Mouse (Mus musculus) liver, postnatal 0 days (tissue): ENCODE data around the gene F2r. TPM values are rescaled to one million over a fixed set of nuclear protein-coding genes. Genes with fewer than 3 reads are reported as not detected.

Experiments used
- ATAC-seq: fragments of 200-750 bp; cut with Nextera tagmentation; 2 replicates; pipeline ENCODE4 v1.8.0; 2017; ENCODE audit warnings: mild to moderate bottlenecking, moderate library complexity
- DNase-seq: peaks from one replicate; pipeline ENCODE4 v3.0.0-alpha.2; 2016
- H3K27ac ChIP-seq: fragments of 300-500 bp; sonication (generic); 2 replicates; pipeline ENCODE4 v1.5.1; 2014; ENCODE audit warnings: antibody characterized with exemption, moderate library complexity, mild to moderate bottlenecking, low read depth
- H3K27me3 ChIP-seq: fragments of 300-500 bp; sonication (generic); 2 replicates; pipeline ENCODE4 v1.6.1; 2014; ENCODE audit warnings: low read length, control low read depth, mixed read lengths; ENCODE audit not compliant: insufficient read depth
- H3K36me3 ChIP-seq: fragments of 300-500 bp; sonication (generic); replicated peaks from 2 replicates; pipeline ENCODE4 v1.6.1; 2014; ENCODE audit warnings: mild to moderate bottlenecking, control low read depth, low read length, moderate library complexity, mixed read lengths; ENCODE audit not compliant: insufficient read depth
- H3K4me1 ChIP-seq: fragments of 300-500 bp; sonication (generic); 2 replicates; pipeline ENCODE4 v1.6.1; 2014; ENCODE audit warnings: antibody characterized with exemption, mild to moderate bottlenecking, control low read depth; ENCODE audit not compliant: insufficient read depth
- H3K4me2 ChIP-seq: fragments of 300-500 bp; sonication (generic); 2 replicates; pipeline ENCODE4 v1.6.1; 2014; ENCODE audit warnings: low read depth, mild to moderate bottlenecking, low read length, moderate library complexity, mixed read lengths
- H3K4me3 ChIP-seq: fragments of 300-500 bp; sonication (generic); 2 replicates; pipeline ENCODE4 v1.5.1; 2014; ENCODE audit warnings: low read depth, low read length
- H3K9ac ChIP-seq: fragments of 300-500 bp; sonication (generic); replicated peaks from 2 replicates; pipeline ENCODE4 v1.6.1; 2014; ENCODE audit warnings: mild to moderate bottlenecking, moderate library complexity
- H3K9me3 ChIP-seq: fragments of 300-500 bp; sonication (generic); 2 replicates; pipeline ENCODE4 v1.6.1; 2016; ENCODE audit warnings: mild to moderate bottlenecking, control low read depth, low read length, mixed read lengths
- CTCF ChIP-seq: sonication (generic); IDR thresholded peaks from 2 replicates; pipeline ENCODE4 v1.5.1; 2016; ENCODE audit warnings: antibody characterized with exemption, low read depth
- EP300 ChIP-seq: IDR thresholded peaks from 2 replicates; pipeline ENCODE4 v1.6.1; 2016; ENCODE audit warnings: antibody characterized with exemption, low read depth, mild to moderate bottlenecking
- WGBS: fragments of 180-500 bp; shearing (Covaris S2); extraction: QIAGEN DNeasy Blood & Tissue Kit; methylation state at CpG from one replicate; pipeline ENCODE4 v1.1.7; 2014; ENCODE audit not compliant: insufficient replicate concordance; 5-methylcytosine and 5-hydroxymethylcytosine counted together
- polyA plus RNA-seq: library from polyadenylated mRNA; unstranded; fragments of >200 nt; fragmentation: Nextera tagmentation; extraction: Ambion mirVana; gene quantifications from 2 replicates; pipeline ENCODE4 v1.2.1, GENCODE M21; 2015

Gene F2r
- polyA plus RNA-seq, 1 experiment from 2014 or later = 28.6 TPM

GRCm38 (mm10) chr13:95643740-95644139, 25.5 kb upstream of the F2r start:
- 78% methylated on average over 7 of the region's 7 CpGs for WGBS
- Histone ChIP-seq H3K27me3 (no peaks in the 10 kb centered on the region), H3K9ac (no peak overlapping the region), H3K4me3 (no peak overlapping the region), H3K36me3 (peaks cover 54% of the 10 kb centered on the region), H3K4me2 (no peak overlapping the region), H3K27ac (no peak overlapping the region), H3K9me3 (no peaks in the 10 kb centered on the region), H3K4me1 (0 out of 2 replicates have a peak, but pooled peaks cover 2% of the 10 kb centered on the region)
- ATAC-seq = no peak
- no peak for DNase-seq
- TF ChIP-seq EP300 = no peak
- no peak for TF ChIP-seq CTCF

DNA sequence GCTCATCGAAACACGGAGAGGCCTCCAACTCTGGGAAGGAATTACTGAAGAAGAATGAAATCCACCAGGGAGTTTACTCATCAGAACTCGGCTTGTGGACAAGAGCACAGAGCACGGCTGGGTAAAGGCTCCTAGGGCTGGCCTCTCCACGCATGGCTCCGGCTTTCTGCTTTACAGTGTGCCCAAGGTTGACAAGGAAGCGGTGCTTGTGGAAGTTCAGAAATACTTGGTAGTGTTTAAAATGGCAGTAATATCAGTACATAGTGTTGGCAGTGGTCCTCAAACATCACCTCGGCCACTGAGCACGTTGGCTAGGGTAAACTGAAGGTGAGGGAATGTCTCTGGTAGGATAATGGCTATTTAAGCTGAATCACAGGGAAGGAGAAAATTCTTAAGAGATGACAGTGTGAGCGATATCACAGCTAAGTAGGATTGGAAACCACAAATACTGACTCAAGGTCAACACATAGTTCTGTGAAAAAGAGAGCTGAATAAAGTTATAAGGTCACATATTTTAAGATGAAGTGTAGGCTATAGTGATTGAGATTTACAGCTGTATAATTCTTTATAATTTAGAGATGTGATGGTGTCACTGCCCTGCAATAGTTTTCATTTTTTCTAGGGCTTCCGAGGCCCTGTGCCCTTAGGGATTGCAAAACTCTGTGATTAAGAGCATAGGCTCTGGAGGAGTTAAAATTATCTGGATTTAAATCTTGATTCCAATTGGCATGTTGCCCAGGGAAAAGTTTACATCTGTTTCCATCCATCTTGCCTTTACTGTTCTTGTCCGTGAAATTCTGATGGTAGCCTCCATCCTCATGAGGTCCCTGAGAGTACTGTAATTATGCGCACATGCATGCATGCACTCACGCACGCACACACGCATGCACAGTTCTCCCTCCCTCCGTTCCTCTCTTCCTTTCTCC, 23.0 kb upstream of the F2r start:
- TF ChIP-seq EP300 (no peak), CTCF (no peak)
- Histone ChIP-seq H3K4me1 (peaks cover 2% of the 10 kb centered on the region; the same call in 1 of the 2 replicates), H3K36me3 (peaks cover 47% of the 10 kb centered on the region), H3K9me3 (no peaks in the 10 kb centered on the region), H3K4me3 (no peak overlapping the region), H3K4me2 (no peak overlapping the region), H3K9ac (no peak overlapping the region), H3K27me3 (no peaks in the 10 kb centered on the region), H3K27ac (no peak overlapping the region)
- DNase-seq = no peak
- 88% methylated on average over 17 of the region's 17 CpGs for WGBS
- ATAC-seq = no peak

DNA sequence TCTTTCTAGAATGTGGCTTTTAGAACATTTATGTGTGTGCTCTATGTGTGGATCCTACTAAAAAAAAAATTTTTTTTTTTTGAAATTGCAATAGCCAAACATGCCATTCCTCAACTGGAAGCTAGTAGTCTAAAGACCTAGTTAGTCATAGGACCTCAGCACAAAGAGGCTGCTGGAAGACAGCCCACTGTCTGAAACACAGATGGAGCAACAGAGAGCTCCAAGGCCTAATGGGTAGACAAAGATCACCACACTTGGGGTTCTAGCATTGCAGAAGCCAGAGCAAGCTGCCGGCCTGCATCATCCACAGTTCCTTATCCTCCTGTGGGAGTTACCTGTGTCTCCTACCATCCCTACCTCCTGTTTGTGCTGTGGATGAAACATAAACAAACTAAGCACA, 22.1 kb upstream of the F2r start:
- Histone ChIP-seq H3K9me3 (no peaks in the 10 kb centered on the region), H3K27me3 (no peaks in the 10 kb centered on the region), H3K36me3 (peaks cover 42% of the 10 kb centered on the region), H3K9ac (no peak overlapping the region), H3K4me3 (no peak overlapping the region), H3K4me2 (no peak overlapping the region), H3K27ac (no peak overlapping the region), H3K4me1 (peaks cover 2% of the 10 kb centered on the region; the same call in 1 of the 2 replicates)
- ATAC-seq (no peak), DNase-seq (no peak)
- 88% methylated on average over 1 of the region's 1 CpGs for WGBS
- TF ChIP-seq EP300 = no peak

- H3K9ac ChIP-seq = no peak overlapping the region
- H3K36me3 ChIP-seq = peaks cover 41% of the 10 kb centered on the region
- H3K27ac ChIP-seq = no peak overlapping the region; the same call in 1 of the 2 replicates
- DNase-seq (no peak), ATAC-seq (no peak)
- H3K4me2 ChIP-seq = no peak overlapping the region
- 63% methylated on average over 15 of the region's 15 CpGs for WGBS
- no peak overlapping the region for H3K4me3 ChIP-seq
- H3K9me3 ChIP-seq = no peaks in the 10 kb centered on the region
- TF ChIP-seq CTCF = no peak
- TF ChIP-seq EP300 = no peak
- peaks cover 2% of the 10 kb centered on the region; the same call in 1 of the 2 replicates for H3K4me1 ChIP-seq
- H3K27me3 ChIP-seq = no peaks in the 10 kb centered on the region
Observed at GRCm38 (mm10) chr13:95639336-95640116, 21.2 kb upstream of the F2r start.

- Histone ChIP-seq H3K9me3 (no peaks in the 10 kb centered on the region), H3K4me2 (no peak overlapping the region), H3K27me3 (no peaks in the 10 kb centered on the region), H3K27ac (peak overlapping the region; percentile 41), H3K4me3 (no peak overlapping the region), H3K36me3 (peaks cover 41% of the 10 kb centered on the region), H3K9ac (no peak overlapping the region), H3K4me1 (peaks cover 2% of the 10 kb centered on the region; the same call in 1 of the 2 replicates)
- TF ChIP-seq EP300 (peak; percentile 54), CTCF (no peak)
- ATAC-seq (peak; percentile 50), DNase-seq (no peak)
- WGBS = 45% methylated on average over 5 of the region's 5 CpGs
Observed at GRCm38 (mm10) chr13:95638894-95639293, 20.6 kb upstream of the F2r start.

GRCm38 (mm10) chr13:95637737-95638136, 19.4 kb upstream of the F2r start:
- H3K27me3 ChIP-seq = no peaks in the 10 kb centered on the region
- H3K9ac ChIP-seq = no peak overlapping the region
- TF ChIP-seq CTCF (no peak), EP300 (no peak)
- no peak for DNase-seq
- H3K4me1 ChIP-seq = peaks cover 2% of the 10 kb centered on the region; the same call in 1 of the 2 replicates
- H3K9me3 ChIP-seq = no peaks in the 10 kb centered on the region
- ATAC-seq = no peak
- H3K36me3 ChIP-seq = peaks cover 40% of the 10 kb centered on the region
- WGBS = 74% methylated on average over 10 of the region's 10 CpGs
- H3K4me3 ChIP-seq = no peak overlapping the region
- no peak overlapping the region for H3K27ac ChIP-seq
- H3K4me2 ChIP-seq = no peak overlapping the region
